Mouse (Mus musculus) myocyte (in vitro differentiated cells): ENCODE results near the gene Zfhx3. TPM values are rescaled to one million over a fixed set of nuclear protein-coding genes. Genes with fewer than 3 reads are reported as not detected.

Experiments used
- H3K27me3 ChIP-seq: one replicate; pipeline ENCODE4 v1.6.1; 2011; ENCODE audit not compliant: control insufficient read depth, insufficient read depth, insufficient read length
- H3K36me3 ChIP-seq: one replicate; pipeline ENCODE4 v1.6.1; 2011; ENCODE audit not compliant: control insufficient read depth, insufficient read depth
- H3K4me2 ChIP-seq: one replicate; pipeline ENCODE4 v1.6.1; 2011; ENCODE audit warnings: low read depth, control low read depth
- H3K4me3 ChIP-seq: one replicate; pipeline ENCODE4 v1.5.1; 2011; ENCODE audit warnings: mild to moderate bottlenecking, control low read depth, moderate library complexity
- H3K79me2 ChIP-seq: one replicate; pipeline ENCODE4 v1.6.1; 2011; ENCODE audit not compliant: control insufficient read depth, insufficient read depth
- H3ac ChIP-seq: one replicate; pipeline ENCODE4 v1.6.1; 2011; ENCODE audit not compliant: control insufficient read depth, insufficient read length
- CEBPB ChIP-seq: IDR thresholded peaks from 2 replicates; pipeline ENCODE4 v1.6.1; 2011; ENCODE audit warnings: mild to moderate bottlenecking, moderate library complexity; ENCODE audit not compliant: poor library complexity, insufficient read depth, severe bottlenecking
- E2F4 ChIP-seq: IDR thresholded peaks from one replicate; pipeline ENCODE4 v1.6.1; 2011; ENCODE audit warnings: mild to moderate bottlenecking, control low read depth, moderate library complexity; ENCODE audit not compliant: insufficient read depth
- MAX ChIP-seq: IDR thresholded peaks from one replicate; pipeline ENCODE4 v1.6.1; 2011; ENCODE audit warnings: low read depth, mild to moderate bottlenecking, control low read depth
- MYOD1 ChIP-seq, 3 experiments: IDR thresholded peaks; one replicate each; pipeline ENCODE4 v1.6.1; 2011; ENCODE audit warnings: control low read depth in 2 of 3, low read depth in 2 of 3, mild to moderate bottlenecking in 2 of 3, moderate library complexity in 1 of 3; ENCODE audit not compliant: insufficient read length in 2 of 3, control insufficient read depth in 1 of 3
- MYOG ChIP-seq, 3 experiments: IDR thresholded peaks; one replicate each; pipeline ENCODE4 v1.6.1; 2011; ENCODE audit warnings: control low read depth in 2 of 3, low read depth in 2 of 3, mild to moderate bottlenecking in 2 of 3; ENCODE audit not compliant: insufficient read length in 2 of 3, control insufficient read depth in 1 of 3, insufficient read depth in 1 of 3
- POLR2A ChIP-seq: IDR thresholded peaks from one replicate; pipeline ENCODE4 v1.6.1; 2011; ENCODE audit warnings: low read depth, mild to moderate bottlenecking, control low read depth, moderate library complexity; ENCODE audit not compliant: insufficient read length
- POLR2AphosphoS2 ChIP-seq: IDR thresholded peaks from one replicate; pipeline ENCODE4 v1.6.1; 2011; ENCODE audit warnings: low read depth, control low read depth; ENCODE audit not compliant: insufficient read length
- REST ChIP-seq: IDR thresholded peaks from one replicate; pipeline ENCODE4 v1.6.1; 2011; ENCODE audit warnings: mild to moderate bottlenecking, control low read depth, moderate library complexity; ENCODE audit not compliant: insufficient read depth, insufficient read length
- SRF ChIP-seq: IDR thresholded peaks from one replicate; pipeline ENCODE4 v1.6.1; 2011; ENCODE audit warnings: low read depth; ENCODE audit not compliant: control insufficient read depth, insufficient read length
- TCF12 ChIP-seq: IDR thresholded peaks from one replicate; pipeline ENCODE4 v1.6.1; 2011; ENCODE audit warnings: mild to moderate bottlenecking, control low read depth; ENCODE audit not compliant: poor library complexity, insufficient read depth, severe bottlenecking
- TCF3 ChIP-seq: IDR thresholded peaks from one replicate; pipeline ENCODE4 v1.6.1; 2011; ENCODE audit warnings: low read depth, control low read depth; ENCODE audit not compliant: insufficient read length
- USF1 ChIP-seq: IDR thresholded peaks from one replicate; pipeline ENCODE4 v1.6.1; 2011; ENCODE audit warnings: low read depth, mild to moderate bottlenecking, control low read depth, moderate library complexity
- polyA plus RNA-seq: library from polyadenylated mRNA; unstranded; fragments of >200 nt; fragmentation: generic; extraction: Trizol; gene quantifications from one replicate; pipeline ENCODE4 v1.2.1, GENCODE M21; 2012; ENCODE audit warnings: missing spikeins

Zfhx3 gene
- polyA plus RNA-seq, 1 experiment = 3.0 TPM

- H3ac ChIP-seq = no peak overlapping the region
- TF ChIP-seq E2F4 (no peak), USF1 (no peak), MYOD1 (IDR thresholded peaks at IDR 0.05; ENCODE audit: control insufficient read depth in 1 of 3, insufficient read length in 2 of 3, low read depth in 2 of 3) (no peak), MYOG (IDR thresholded peaks at IDR 0.05; ENCODE audit: control insufficient read depth in 1 of 3, insufficient read depth in 1 of 3, insufficient read length in 2 of 3, low read depth in 2 of 3) (no peak), MAX (no peak), REST (no peak), TCF12 (no peak), POLR2A (no peak), POLR2AphosphoS2 (no peak), TCF3 (no peak), CEBPB (no peak), SRF (no peak)
- H3K27me3 ChIP-seq = no peaks in the 10 kb centered on the region
- no peak overlapping the region for H3K4me2 ChIP-seq
- no peaks in the 10 kb centered on the region for H3K79me2 ChIP-seq
- no peak overlapping the region for H3K4me3 ChIP-seq
- H3K36me3 ChIP-seq = no peaks in the 10 kb centered on the region
Observed at GRCm38 (mm10) chr8:107946888-107947287, 4.4 kb downstream of the Zfhx3 start.

GRCm38 (mm10) chr8:107955887-107956286 lies 13.4 kb downstream of the Zfhx3 start:
- Histone ChIP-seq H3K36me3 (no peaks in the 10 kb centered on the region), H3K4me2 (no peak overlapping the region), H3K27me3 (peaks cover 3% of the 10 kb centered on the region), H3K79me2 (no peaks in the 10 kb centered on the region), H3ac (no peak overlapping the region), H3K4me3 (no peak overlapping the region)
- no peak for TF ChIP-seq MYOG (IDR thresholded peaks at IDR 0.05; ENCODE audit: control insufficient read depth in 1 of 3, insufficient read depth in 1 of 3, insufficient read length in 2 of 3, low read depth in 2 of 3)
- no peak for TF ChIP-seq MYOD1 (IDR thresholded peaks at IDR 0.05; ENCODE audit: control insufficient read depth in 1 of 3, insufficient read length in 2 of 3, low read depth in 2 of 3)
- no peak for TF ChIP-seq TCF3
- no peak for TF ChIP-seq TCF12
- TF ChIP-seq REST = no peak
- TF ChIP-seq POLR2A = no peak
- no peak for TF ChIP-seq E2F4
- TF ChIP-seq USF1 = no peak
- TF ChIP-seq POLR2AphosphoS2 = no peak
- no peak for TF ChIP-seq MAX
- TF ChIP-seq SRF = no peak
- no peak for TF ChIP-seq CEBPB

- no peak overlapping the region for H3K4me2 ChIP-seq
- no peaks in the 10 kb centered on the region for H3K79me2 ChIP-seq
- H3K36me3 ChIP-seq = no peaks in the 10 kb centered on the region
- peaks cover 3% of the 10 kb centered on the region for H3K27me3 ChIP-seq
- H3ac ChIP-seq = no peak overlapping the region
- no peak for TF ChIP-seq MAX
- TF ChIP-seq SRF = no peak
- no peak for TF ChIP-seq E2F4
- H3K4me3 ChIP-seq = no peak overlapping the region
Observed at GRCm38 (mm10) chr8:107957566-107957965, 15.1 kb downstream of the Zfhx3 start.

DNA sequence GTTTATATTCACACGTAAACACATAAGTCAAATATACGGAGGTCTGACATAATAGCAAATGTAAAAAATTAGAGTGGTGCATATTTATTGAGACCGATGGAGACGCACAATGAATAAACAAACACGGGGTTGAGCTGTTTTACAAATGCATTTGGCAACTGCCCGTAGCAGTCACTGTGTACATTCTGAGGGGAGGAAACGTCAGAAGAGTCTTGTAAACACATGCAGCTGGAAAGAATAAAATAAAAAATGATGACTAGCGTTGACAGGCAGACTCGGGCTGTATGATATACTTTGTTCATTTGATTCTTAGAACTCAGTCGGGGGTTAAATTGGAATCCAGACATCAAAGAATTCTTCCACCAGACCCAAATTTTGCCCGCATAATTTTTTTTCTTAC lies 18.0 kb downstream of the Zfhx3 start:
- Histone ChIP-seq H3K27me3 (no peaks in the 10 kb centered on the region), H3ac (no peak overlapping the region), H3K4me3 (no peak overlapping the region), H3K36me3 (no peaks in the 10 kb centered on the region), H3K4me2 (no peak overlapping the region), H3K79me2 (no peaks in the 10 kb centered on the region)
- no peak for TF ChIP-seq POLR2A
- no peak for TF ChIP-seq REST
- no peak for TF ChIP-seq MYOG (IDR thresholded peaks at IDR 0.05; ENCODE audit: control insufficient read depth in 1 of 3, insufficient read depth in 1 of 3, insufficient read length in 2 of 3, low read depth in 2 of 3)
- no peak for TF ChIP-seq TCF12
- no peak for TF ChIP-seq MYOD1 (IDR thresholded peaks at IDR 0.05; ENCODE audit: control insufficient read depth in 1 of 3, insufficient read length in 2 of 3, low read depth in 2 of 3)
- no peak for TF ChIP-seq CEBPB
- TF ChIP-seq POLR2AphosphoS2 = no peak
- no peak for TF ChIP-seq USF1
- no peak for TF ChIP-seq TCF3
- TF ChIP-seq MAX = no peak
- no peak for TF ChIP-seq E2F4
- TF ChIP-seq SRF = no peak

DNA sequence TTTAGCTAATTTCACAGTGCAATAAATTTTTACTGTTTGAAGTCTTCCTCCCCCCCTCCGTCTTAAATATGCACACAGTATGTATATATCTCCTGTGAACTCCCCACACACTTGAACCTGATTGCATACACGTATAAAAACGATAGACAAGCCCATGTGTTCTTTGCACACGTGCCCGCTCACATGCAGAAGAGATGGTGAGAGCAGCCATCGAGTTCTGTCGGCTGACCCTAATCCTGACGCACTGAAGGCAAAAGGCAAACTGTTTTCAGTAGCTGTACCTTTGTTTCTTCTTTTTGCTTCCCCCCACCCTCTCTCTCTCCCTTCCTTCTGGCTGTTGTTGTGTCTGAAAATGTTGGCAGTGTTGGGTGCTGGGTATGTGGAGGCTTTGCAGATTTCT lies 18.4 kb downstream of the Zfhx3 start:
- TF ChIP-seq POLR2A (no peak), POLR2AphosphoS2 (no peak), MYOG (IDR thresholded peaks at IDR 0.05; ENCODE audit: control insufficient read depth in 1 of 3, insufficient read depth in 1 of 3, insufficient read length in 2 of 3, low read depth in 2 of 3) (no peak), TCF3 (no peak), USF1 (no peak), SRF (no peak), E2F4 (no peak), MYOD1 (IDR thresholded peaks at IDR 0.05; ENCODE audit: control insufficient read depth in 1 of 3, insufficient read length in 2 of 3, low read depth in 2 of 3) (no peak), REST (no peak), TCF12 (no peak), CEBPB (no peak), MAX (no peak)
- no peaks in the 10 kb centered on the region for H3K27me3 ChIP-seq
- H3K79me2 ChIP-seq = no peaks in the 10 kb centered on the region
- no peak overlapping the region for H3K4me3 ChIP-seq
- no peak overlapping the region for H3ac ChIP-seq
- no peak overlapping the region for H3K4me2 ChIP-seq
- no peaks in the 10 kb centered on the region for H3K36me3 ChIP-seq
